Mouse (Mus musculus): ENCODE measurements around the gene Clip2. TPM values are rescaled to one million over a fixed set of nuclear protein-coding genes. Genes with fewer than 3 reads are reported as not detected.

Clip2 gene
- total and polyA plus RNA-seq, 3 experiments, result 3.5 to 7.4 TPM; not detected in 1

GRCm38 (mm10) chr5:134455914-134456423 lies 96.3 kb downstream of the Clip2 start (continued):
- TF ChIP-seq POLR2AphosphoS5 (IDR thresholded peaks at IDR 0.05; ENCODE audit: borderline replicate concordance, low read depth, low read length) (no peak), TCF12 (IDR thresholded peaks at IDR 0.05; ENCODE audit: low read depth, low read length) (no peak), EP300 (IDR thresholded peaks at IDR 0.05; ENCODE audit: low read depth in 1 of 2, low read length in 2 of 2) (no peak), MAX (IDR thresholded peaks at IDR 0.05; ENCODE audit: low read length) (peak; percentile 54), BHLHE40 (IDR thresholded peaks at IDR 0.05; ENCODE audit: borderline replicate concordance, low read depth, low read length) (peak; percentile 95), GATA1 (IDR thresholded peaks at IDR 0.05; ENCODE audit: low read depth, low read length) (no peak)

- H3K4me3 ChIP-seq (ENCODE audit: control insufficient read depth in 1 of 2, insufficient read depth in 1 of 2, low read depth in 2 of 2, low read length in 2 of 2), result peak overlapping the region; percentile 89 to 93
These were observed 96.9 kb downstream of the Clip2 start for GRCm38 (mm10) chr5:134455186-134455895.

GRCm38 (mm10) chr5:134454421-134454820 lies 97.8 kb downstream of the Clip2 start:
- H3K79me2 ChIP-seq (ENCODE audit: control insufficient read depth, insufficient read depth, low read length, poor library complexity), result peaks cover 21% of the 10 kb centered on the region
- TF ChIP-seq USF1 (IDR thresholded peaks at IDR 0.05; ENCODE audit: low read depth, low read length), result no peak
- TF ChIP-seq CHD2 (IDR thresholded peaks at IDR 0.05; ENCODE audit: low read length), result no peak
- no peak for TF ChIP-seq POLR2AphosphoS5 (IDR thresholded peaks at IDR 0.05; ENCODE audit: borderline replicate concordance, low read depth, low read length)
- no peak for TF ChIP-seq CHD1 (IDR thresholded peaks at IDR 0.05; ENCODE audit: low read depth, low read length)
- TF ChIP-seq TCF12 (IDR thresholded peaks at IDR 0.05; ENCODE audit: low read depth, low read length), result no peak
- no peak for TF ChIP-seq ZNF384 (IDR thresholded peaks at IDR 0.05; ENCODE audit: low read depth, low read length)
- no peak for TF ChIP-seq KAT2A (conservative IDR thresholded peaks at IDR 0.05; ENCODE audit: low read depth, low read length)
- no peak for TF ChIP-seq ETS1 (IDR thresholded peaks at IDR 0.05; ENCODE audit: low read depth, low read length)
- TF ChIP-seq TAL1 (IDR thresholded peaks at IDR 0.05; ENCODE audit: low read length), result no peak
- TF ChIP-seq MYC (IDR thresholded peaks at IDR 0.05; ENCODE audit: low read depth, low read length), result no peak
- no peak for TF ChIP-seq EP300 (IDR thresholded peaks at IDR 0.05; ENCODE audit: low read depth in 1 of 2, low read length in 2 of 2)
- no peak for TF ChIP-seq GATA1 (IDR thresholded peaks at IDR 0.05; ENCODE audit: low read depth, low read length)
- no peak for TF ChIP-seq POLR2A (IDR thresholded peaks at IDR 0.05; ENCODE audit: control insufficient read depth in 1 of 2, insufficient read depth in 1 of 2, low read depth in 1 of 2, low read length in 2 of 2, poor library complexity in 1 of 2)
- TF ChIP-seq CTCF (IDR thresholded peaks at IDR 0.05 in 2 of 3, conservative IDR thresholded peaks at IDR 0.05 in 1 of 3; ENCODE audit: control insufficient read depth in 1 of 3, insufficient read depth in 1 of 3, low read depth in 2 of 3, low read length in 3 of 3, poor library complexity in 1 of 3, severe bottlenecking in 1 of 3), result no peak
- no peak for TF ChIP-seq POLR2AphosphoS2 (IDR thresholded peaks at IDR 0.05; ENCODE audit: low read length)
- TF ChIP-seq JUND (IDR thresholded peaks at IDR 0.05; ENCODE audit: low read depth, low read length), result no peak
- TF ChIP-seq NRF1 (IDR thresholded peaks at IDR 0.05; ENCODE audit: insufficient read depth, low read depth, low read length, poor library complexity, severe bottlenecking), result no peak
- no peak for TF ChIP-seq GABPA (IDR thresholded peaks at IDR 0.05; ENCODE audit: low read depth, low read length)
- no peak overlapping the region for H3K27ac ChIP-seq (ENCODE audit: control insufficient read depth, low read depth, low read length)
- no peak overlapping the region for H3K9ac ChIP-seq (ENCODE audit: control insufficient read depth, low read depth, low read length, poor library complexity, severe bottlenecking)
- no peak overlapping the region for H3K4me3 ChIP-seq (ENCODE audit: control insufficient read depth in 1 of 2, insufficient read depth in 1 of 2, low read depth in 2 of 2, low read length in 2 of 2)
- H3K9me3 ChIP-seq (replicated peaks; ENCODE audit: insufficient read depth, low read length), result no peaks in the 10 kb centered on the region
- no peaks in the 10 kb centered on the region for H3K27me3 ChIP-seq (ENCODE audit: control insufficient read depth in 1 of 2, insufficient read depth in 2 of 2, low read length in 2 of 2)
- DNase-seq (ENCODE audit: low read depth, low spot score), result no peak
- H3K4me1 ChIP-seq (ENCODE audit: control insufficient read depth in 1 of 2, insufficient read depth in 2 of 2, low read length in 2 of 2), result peaks cover 0 to 26% of the 10 kb centered on the region in 2 experiments; a peak in 2 of 4 replicates
- H3K36me3 ChIP-seq (ENCODE audit: control insufficient read depth in 1 of 2, insufficient read depth in 2 of 2, low read length in 2 of 2), result peaks cover 0 to 6% of the 10 kb centered on the region in 2 experiments; a peak in 2 of 4 replicates

More at GRCm38 (mm10) chr5:134455186-134455895, 96.9 kb downstream of the Clip2 start:
- Histone ChIP-seq H3K27ac (ENCODE audit: control insufficient read depth, low read depth, low read length) (no peak overlapping the region), H3K9me3 (replicated peaks; ENCODE audit: insufficient read depth, low read length) (no peaks in the 10 kb centered on the region), H3K36me3 (ENCODE audit: control insufficient read depth in 1 of 2, insufficient read depth in 2 of 2, low read length in 2 of 2) (peaks cover 0 to 6% of the 10 kb centered on the region in 2 experiments; a peak in 2 of 4 replicates), H3K79me2 (ENCODE audit: control insufficient read depth, insufficient read depth, low read length, poor library complexity) (peaks cover 18% of the 10 kb centered on the region), H3K9ac (ENCODE audit: control insufficient read depth, low read depth, low read length, poor library complexity, severe bottlenecking) (peak overlapping the region; percentile 92), H3K4me1 (ENCODE audit: control insufficient read depth in 1 of 2, insufficient read depth in 2 of 2, low read length in 2 of 2) (peaks cover 0 to 26% of the 10 kb centered on the region in 2 experiments; a peak in 2 of 4 replicates), H3K27me3 (ENCODE audit: control insufficient read depth in 1 of 2, insufficient read depth in 2 of 2, low read length in 2 of 2) (no peaks in the 10 kb centered on the region)
- TF ChIP-seq TCF12 (IDR thresholded peaks at IDR 0.05; ENCODE audit: low read depth, low read length) (no peak), ZNF384 (IDR thresholded peaks at IDR 0.05; ENCODE audit: low read depth, low read length) (no peak), MEF2A (IDR thresholded peaks at IDR 0.05; ENCODE audit: extremely low read depth, insufficient replicate concordance, low read depth, low read length, poor library complexity, severe bottlenecking) (no peak), RAD21 (IDR thresholded peaks at IDR 0.05; ENCODE audit: low read depth, low read length) (no peak), ZMIZ1 (IDR thresholded peaks at IDR 0.05; ENCODE audit: low read depth, low read length) (no peak), USF2 (IDR thresholded peaks at IDR 0.05; ENCODE audit: borderline replicate concordance in 1 of 2, insufficient read depth in 1 of 2, low read depth in 1 of 2, low read length in 2 of 2) (no peak), ETS1 (IDR thresholded peaks at IDR 0.05; ENCODE audit: low read depth, low read length) (no peak), CHD2 (IDR thresholded peaks at IDR 0.05; ENCODE audit: low read length) (no peak), SIN3A (IDR thresholded peaks at IDR 0.05; ENCODE audit: low read length) (no peak), RCOR1 (IDR thresholded peaks at IDR 0.05; ENCODE audit: low read depth, low read length) (no peak), MYC (IDR thresholded peaks at IDR 0.05; ENCODE audit: low read depth, low read length) (no peak), MAZ (IDR thresholded peaks at IDR 0.05; ENCODE audit: low read depth, low read length) (no peak), MXI1 (IDR thresholded peaks at IDR 0.05; ENCODE audit: low read depth, low read length) (no peak)
- peak; percentile 28 for DNase-seq (ENCODE audit: low read depth, low spot score)

All from MEL (cell line).